17 mouse cellular contexts compared by ENCODE assay signal in genomic region chr17:84751630-84752191, GRCm38 (mm10). TPM values are rescaled to one million over a fixed set of nuclear protein-coding genes. Genes with fewer than 3 reads are reported as not detected.
DNase-seq lines count a peak whose midpoint lies in the region; ATAC-seq and TF ChIP-seq lines count a peak whose summit lies in the region.
"Had no signal": no experiment of that assay in that cellular context is flagged by ENCODE, and none has a peak within 500 bp of the region (broad histone marks: within the 10 kb centered on the region; RNA-seq: fewer than 3 reads in every experiment).

No protein-coding gene starts in this region.

- no peak for ATAC-seq in intestine, embryonic 15.5 days
- ATAC-seq in intestine, postnatal 0 days: no peak
- no peak for ATAC-seq in Patski
- no peak for ATAC-seq in intestine, embryonic 16.5 days
- ATAC-seq: inflammation-experienced regulatory T-cells, adult 6 months had no signal

- H3K4me3 ChIP-seq in intestine, embryonic 15.5 days (replicated peaks): no peak overlapping the region
- no peak overlapping the region for H3K4me3 ChIP-seq in intestine, postnatal 0 days (ENCODE audit: low read depth, low read length)
- H3K4me3 ChIP-seq in intestine, embryonic 16.5 days (ENCODE audit: low read length): no peak overlapping the region

- no peaks in the 10 kb centered on the region for H3K27me3 ChIP-seq in intestine, embryonic 15.5 days (replicated peaks)
- no peaks in the 10 kb centered on the region for H3K27me3 ChIP-seq in intestine, postnatal 0 days (replicated peaks; ENCODE audit: control insufficient read depth, insufficient read depth, low read length)
- H3K27me3 ChIP-seq in Patski: no peaks in the 10 kb centered on the region
- no peaks in the 10 kb centered on the region for H3K27me3 ChIP-seq in intestine, embryonic 16.5 days (replicated peaks; ENCODE audit: control insufficient read depth, insufficient read depth, low read length)

- in situ Hi-C loops in Patski (cut with MboI; ENCODE audit: low pct_unique_long_range_greater_than_20kb): no loop called here

- WGBS in intestine, embryonic 15.5 days: 79% methylated on average over 8 of the region's 8 CpGs
- 68% methylated on average over 8 of the region's 8 CpGs for WGBS in intestine, postnatal 0 days
- WGBS in intestine, embryonic 16.5 days: 73% methylated on average over 8 of the region's 8 CpGs

- TF ChIP-seq POLR2A in brain, embryonic 14.5 days (IDR thresholded peaks at IDR 0.05; ENCODE audit: borderline replicate concordance, extremely low read depth, insufficient read depth, insufficient read length, poor library complexity, severe bottlenecking): no peak

- no peaks in the 10 kb centered on the region for H3K9me3 ChIP-seq in intestine, embryonic 15.5 days
- no peaks in the 10 kb centered on the region for H3K9me3 ChIP-seq in intestine, postnatal 0 days (ENCODE audit: control insufficient read depth)
- no peaks in the 10 kb centered on the region for H3K9me3 ChIP-seq in intestine, embryonic 16.5 days (ENCODE audit: control insufficient read depth, low read length)

- 0 out of 2 replicates have a peak overlapping the region, but pooled peaks have one; percentile 13 for H3K27ac ChIP-seq in intestine, embryonic 15.5 days
- H3K27ac ChIP-seq in intestine, postnatal 0 days (ENCODE audit: low read depth, low read length): no peak overlapping the region; the same call in 1 of the 2 replicates
- 0 out of 2 replicates have a peak overlapping the region, but pooled peaks have one; percentile 54 for H3K27ac ChIP-seq in intestine, embryonic 16.5 days (ENCODE audit: low read length)

- H3K4me2 ChIP-seq in intestine, embryonic 15.5 days (replicated peaks): no peak overlapping the region
- H3K4me2 ChIP-seq in intestine, postnatal 0 days (replicated peaks; ENCODE audit: low read depth): no peak overlapping the region
- H3K4me2 ChIP-seq in intestine, embryonic 16.5 days (ENCODE audit: low read depth, low read length): no peak overlapping the region
- H3K4me2 ChIP-seq: liver, embryonic 11.5 days had no signal

- POLR2A ChIA-PET in Patski (lab: Charles Lee): no interaction called here

- TF ChIP-seq CTCF in intestine, postnatal 0 days (IDR thresholded peaks at IDR 0.05; ENCODE audit: low read depth): no peak
- TF ChIP-seq CTCF in Patski (IDR thresholded peaks at IDR 0.05): peak; percentile 7
- no peak for TF ChIP-seq CTCF in brain, embryonic 14.5 days (IDR thresholded peaks at IDR 0.05; ENCODE audit: borderline replicate concordance, extremely low read depth, insufficient read depth, insufficient read length)

- peaks cover 4% of the 10 kb centered on the region; the same call in 1 of the 2 replicates for H3K36me3 ChIP-seq in intestine, embryonic 15.5 days
- peaks cover 33% of the 10 kb centered on the region for H3K36me3 ChIP-seq in intestine, postnatal 0 days (ENCODE audit: control insufficient read depth, insufficient read depth)
- H3K36me3 ChIP-seq in intestine, embryonic 16.5 days (ENCODE audit: control insufficient read depth, insufficient read depth, low read length): peaks cover 3% of the 10 kb centered on the region; the same call in 1 of the 2 replicates

- no peak overlapping the region for H3K9ac ChIP-seq in intestine, embryonic 15.5 days
- H3K9ac ChIP-seq in intestine, postnatal 0 days (ENCODE audit: low read depth, low read length): no peak overlapping the region
- H3K9ac ChIP-seq in intestine, embryonic 16.5 days (ENCODE audit: low read depth, low read length): no peak overlapping the region

- CTCF ChIA-PET in Patski (lab: Charles Lee): no interaction called here

- no peaks in the 10 kb centered on the region for H3K4me1 ChIP-seq in intestine, embryonic 15.5 days (replicated peaks)
- peaks cover 7% of the 10 kb centered on the region; the same call in 1 of the 2 replicates for H3K4me1 ChIP-seq in intestine, postnatal 0 days (replicated peaks; ENCODE audit: control insufficient read depth, insufficient read depth, low read length)
- H3K4me1 ChIP-seq in intestine, embryonic 16.5 days (ENCODE audit: control insufficient read depth, insufficient read depth, low read length): no peaks in the 10 kb centered on the region

- no peak for DNase-seq in Patski (ENCODE audit: low read depth, low spot score)
- peak; percentile 84 for DNase-seq in brain, embryonic 14.5 days (ENCODE audit: low read depth)
- DNase-seq in spleen, postnatal 10 days (ENCODE audit: low spot score in 2 of 2): no peak
- DNase-seq in cerebellum, postnatal 10 days: no peak
- no peak for DNase-seq in left cerebral cortex, adult 9 months (ENCODE audit: low spot score in 2 of 2)
- DNase-seq: cerebellum, postnatal 25 days; heart, adult 18-20 months; left cerebral cortex, postnatal 4 days; lung, adult 2 months; lung, postnatal 4 days; right cerebral cortex, postnatal 25 days; thymus, postnatal 25 days had no signal

RNA-seq across cellular contexts. Expression of gene Lrpprc, which starts 38.9 kb away (rescaled TPM):
- 56.7 and 57.0 TPM in 2 replicates for polyA plus RNA-seq in intestine, embryonic 15.5 days (2015; fragmentation: Nextera tagmentation; extraction: Ambion mirVana)
- polyA plus RNA-seq in intestine, postnatal 0 days (2015; fragmentation: Nextera tagmentation; extraction: Ambion mirVana): 15.3 and 15.9 TPM in 2 replicates
- 72.4 TPM for polyA plus RNA-seq in Patski (2021)
- polyA plus RNA-seq in brain, embryonic 14.5 days (2012; rRNA removed): 17.6 and 27.3 TPM in 2 replicates
- polyA plus RNA-seq in intestine, embryonic 16.5 days (2015; fragmentation: Nextera tagmentation; extraction: Ambion mirVana): 54.5 and 55.6 TPM in 2 replicates
